Mouse (Mus musculus) megakaryocyte progenitor cell, adult 5-6 weeks (primary cell): ENCODE results near the gene Slc6a16. TPM values are rescaled to one million over a fixed set of nuclear protein-coding genes. Genes with fewer than 3 reads are reported as not detected.
A peak's percentile ranks its signal among the peaks of the same experiment; 100 is the strongest.
"Not testable (repeated sequence)": the region's sequence is repeated elsewhere in the genome, so short reads cannot be mapped to it uniquely, and the experiment has no call there.

ENCODE experiments used
- ATAC-seq: replicated peaks from 2 replicates; pipeline ENCODE4 v1.8.0; 2016; ENCODE audit warnings: mild to moderate bottlenecking, moderate TSS enrichment, inconsistent platforms; ENCODE audit not compliant: poor library complexity
- total RNA-seq, 2 experiments: library from RNA; stranded (forward) in 1 of 2; stranded (reverse) in 1 of 2; fragments of 157-497, 149-512 nt in 1 of 2; fragments of 200-1000 nt in 1 of 2; gene quantifications; 2 replicates each; pipeline versions ENCODE4 v1.2.3 to v1.2.4; 2015 to 2017

Slc6a16 gene
- total RNA-seq, 2 experiments from 2014 or later = not detected

- ATAC-seq = no peak
Observed at GRCm38 (mm10) chr7:45240109-45240508, 776 bp upstream of the Slc6a16 start.

DNA sequence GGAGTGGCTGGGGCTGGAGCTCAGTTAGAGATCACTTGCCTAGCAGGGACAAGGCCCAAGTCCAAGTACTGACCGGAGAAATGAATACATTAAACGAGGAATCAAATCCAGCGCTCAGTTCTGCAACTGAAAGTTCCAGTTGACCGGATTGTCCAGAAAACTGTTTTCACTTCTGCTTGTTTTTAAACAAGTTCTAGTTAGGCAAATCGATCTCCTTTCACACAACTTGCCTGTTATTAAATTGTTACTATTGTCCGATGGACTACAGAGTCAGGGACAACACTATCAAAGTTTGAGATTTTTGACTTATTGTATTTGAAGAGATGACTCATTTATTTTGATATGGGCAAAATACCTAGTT, 484 bp downstream of the Slc6a16 start:
- no peak for ATAC-seq

DNA sequence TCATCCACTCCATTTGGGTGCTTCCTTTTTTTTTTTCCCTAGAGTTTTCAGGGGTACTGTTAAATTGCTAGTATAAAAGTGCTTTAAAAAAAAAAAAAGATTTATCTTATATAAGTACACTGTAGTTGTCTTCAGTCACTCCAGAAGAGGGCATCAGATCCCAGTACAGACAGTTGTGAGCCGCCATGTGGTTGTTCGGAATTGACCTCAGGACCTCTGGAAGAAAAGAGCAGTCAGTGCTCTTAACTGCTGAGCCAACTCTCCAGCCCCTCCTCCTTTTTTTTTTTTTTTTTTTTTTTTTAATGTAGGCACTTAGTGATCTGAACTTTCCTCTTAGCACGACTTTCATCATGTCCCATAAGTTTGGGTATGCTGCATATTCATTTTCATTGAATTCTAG, 6.8 kb downstream of the Slc6a16 start:
- ATAC-seq = no peak

DNA sequence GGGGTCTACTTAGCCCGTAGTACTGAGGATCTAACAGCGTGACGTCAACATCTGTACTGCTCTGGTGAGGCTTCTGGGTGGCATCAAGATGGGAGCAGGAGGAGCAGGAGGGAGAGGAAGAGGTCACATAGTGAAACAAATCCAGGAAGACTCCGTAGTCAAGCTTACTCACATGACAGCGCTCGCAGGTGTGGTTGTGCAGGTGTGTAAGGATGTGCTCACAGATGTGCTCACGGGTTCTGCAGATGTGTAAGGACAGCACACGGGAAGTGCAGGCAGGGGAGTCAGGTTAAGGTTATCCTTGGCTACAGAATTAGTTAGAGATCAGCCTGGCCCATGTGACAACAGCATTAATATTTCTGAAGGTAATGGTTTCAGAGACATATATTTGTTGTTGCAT, 12.9 kb downstream of the Slc6a16 start:
- ATAC-seq = no peak

GRCm38 (mm10) chr7:45255822-45256221, 14.9 kb downstream of the Slc6a16 start:
- ATAC-seq = not testable (repeated sequence)

DNA sequence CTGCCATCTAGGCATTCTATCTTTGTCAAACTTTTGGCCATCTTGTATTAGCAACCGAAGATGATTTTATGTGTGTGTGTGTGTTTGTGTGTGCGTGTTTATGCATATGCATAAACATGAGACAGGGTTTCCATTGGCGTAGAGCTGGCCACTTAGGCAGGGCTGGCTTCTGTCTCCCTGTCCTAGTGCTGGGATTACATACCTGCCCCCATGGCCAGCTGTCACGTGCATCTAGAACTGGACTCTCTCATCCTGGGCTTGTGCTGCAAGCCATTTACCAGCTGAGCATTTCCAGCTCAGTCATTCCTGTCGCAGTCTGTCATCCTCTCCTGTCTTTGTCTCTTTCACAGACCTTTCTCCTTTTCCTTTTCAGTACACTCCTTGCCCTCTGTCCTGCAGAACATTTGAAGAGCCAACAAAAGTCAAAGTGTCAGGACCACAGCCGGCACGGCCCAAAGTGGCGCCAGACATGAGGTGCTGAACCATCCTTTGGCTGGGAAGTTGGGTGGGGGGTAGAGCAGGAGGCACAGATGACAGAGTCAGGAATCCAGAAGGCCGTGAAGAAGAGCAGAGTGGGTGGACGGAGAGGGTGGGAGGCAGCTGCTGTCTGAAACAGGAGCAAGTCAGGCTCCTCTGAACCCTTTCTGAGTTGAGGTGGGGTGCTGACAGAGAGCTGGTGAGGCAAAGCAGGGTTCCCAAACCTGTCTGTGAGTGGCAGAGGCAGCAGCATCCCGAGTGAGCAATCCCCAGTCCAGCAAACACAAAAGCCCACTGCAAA, 16.4 kb downstream of the Slc6a16 start:
- ATAC-seq = no peak

DNA sequence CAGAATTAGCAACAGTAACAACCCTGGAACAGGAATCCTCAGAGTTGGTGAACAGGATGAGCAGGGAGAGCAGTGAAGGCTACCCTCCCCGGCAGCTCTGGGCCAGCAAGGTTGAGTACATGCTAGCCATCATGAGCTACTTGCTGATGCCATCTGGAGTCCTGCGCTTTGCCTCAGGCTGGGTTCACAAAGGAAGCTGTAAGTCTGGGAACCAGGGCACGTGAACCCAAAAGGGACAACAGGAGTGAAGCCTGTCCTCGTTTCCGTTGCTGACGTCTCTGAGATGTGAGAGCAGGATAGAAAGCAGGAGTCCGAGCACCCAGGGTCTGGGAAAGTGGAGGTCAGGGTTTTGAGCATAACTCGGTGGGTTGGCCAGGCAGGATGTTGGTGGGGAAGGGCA, 18.4 kb downstream of the Slc6a16 start:
- no peak for ATAC-seq

DNA sequence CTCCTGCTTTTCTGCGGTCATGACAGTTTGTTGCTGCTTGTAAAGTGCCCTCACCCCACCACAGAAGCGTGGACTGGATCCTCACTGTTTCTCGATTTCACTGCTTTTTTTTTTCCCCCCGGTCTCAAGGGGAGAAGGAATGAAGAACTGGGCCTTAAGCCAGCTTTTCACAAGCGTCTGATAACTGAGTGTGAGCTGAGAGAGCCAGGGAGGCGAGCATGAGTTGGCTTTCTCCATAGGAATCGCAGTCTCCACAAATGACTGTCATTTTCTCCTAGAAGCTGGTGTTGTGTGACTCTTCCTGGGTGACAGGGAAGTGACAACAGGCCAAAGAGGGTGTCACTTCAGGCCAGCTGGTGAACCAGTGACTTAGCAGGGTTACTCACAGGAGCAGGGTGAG, 21.4 kb downstream of the Slc6a16 start:
- no peak for ATAC-seq

DNA sequence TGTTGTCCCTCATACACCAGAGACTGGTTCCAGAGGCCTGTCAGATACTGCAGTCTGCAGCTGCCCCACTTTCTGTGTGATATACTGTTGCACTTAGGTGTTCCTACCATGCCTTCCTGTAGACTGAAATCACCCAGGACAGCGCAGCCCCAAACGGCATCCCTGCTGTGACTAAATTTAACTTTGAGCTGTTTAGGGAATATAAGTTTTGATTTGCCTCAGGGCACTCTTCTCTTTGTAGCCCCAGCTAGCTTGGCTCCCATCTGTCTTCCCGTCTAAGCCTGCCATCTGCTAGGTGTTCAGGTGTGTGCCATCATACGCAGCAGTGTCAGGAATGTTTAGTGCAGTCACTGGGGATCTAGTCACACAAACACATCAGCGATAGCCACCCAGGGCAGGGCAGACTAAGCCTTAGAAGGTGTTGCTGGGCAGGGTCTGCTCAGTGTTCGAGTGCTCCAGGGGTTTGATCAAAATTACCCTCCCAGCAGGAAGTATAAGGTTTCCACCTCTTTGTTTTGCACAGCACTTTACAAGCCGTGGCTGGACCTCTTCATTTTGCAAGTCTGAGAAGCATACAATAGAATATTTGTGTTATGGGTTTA, 22.2 kb downstream of the Slc6a16 start:
- ATAC-seq = no peak

- ATAC-seq = no peak
Observed at GRCm38 (mm10) chr7:45264348-45264747, 23.5 kb downstream of the Slc6a16 start.

DNA sequence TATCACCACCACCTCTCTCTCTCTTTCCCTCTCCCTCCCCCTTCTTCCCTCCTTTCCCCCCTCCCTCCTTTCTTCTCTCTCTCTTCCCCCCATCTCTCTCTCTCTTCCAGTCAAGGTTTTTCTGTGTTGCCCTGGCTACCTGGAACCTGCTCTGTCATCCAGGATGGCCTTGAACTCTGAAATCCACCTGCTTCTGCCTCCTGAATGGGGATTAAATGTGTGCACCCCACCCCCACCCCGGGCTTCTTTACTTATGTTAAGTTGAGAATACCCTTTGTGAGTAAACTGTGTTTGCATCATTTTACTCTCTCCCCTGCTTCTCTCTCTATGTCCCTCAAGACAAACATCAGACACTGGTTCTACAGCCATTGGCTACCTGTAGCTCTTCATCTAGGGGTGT, 24.6 kb downstream of the Slc6a16 start:
- ATAC-seq = no peak

DNA sequence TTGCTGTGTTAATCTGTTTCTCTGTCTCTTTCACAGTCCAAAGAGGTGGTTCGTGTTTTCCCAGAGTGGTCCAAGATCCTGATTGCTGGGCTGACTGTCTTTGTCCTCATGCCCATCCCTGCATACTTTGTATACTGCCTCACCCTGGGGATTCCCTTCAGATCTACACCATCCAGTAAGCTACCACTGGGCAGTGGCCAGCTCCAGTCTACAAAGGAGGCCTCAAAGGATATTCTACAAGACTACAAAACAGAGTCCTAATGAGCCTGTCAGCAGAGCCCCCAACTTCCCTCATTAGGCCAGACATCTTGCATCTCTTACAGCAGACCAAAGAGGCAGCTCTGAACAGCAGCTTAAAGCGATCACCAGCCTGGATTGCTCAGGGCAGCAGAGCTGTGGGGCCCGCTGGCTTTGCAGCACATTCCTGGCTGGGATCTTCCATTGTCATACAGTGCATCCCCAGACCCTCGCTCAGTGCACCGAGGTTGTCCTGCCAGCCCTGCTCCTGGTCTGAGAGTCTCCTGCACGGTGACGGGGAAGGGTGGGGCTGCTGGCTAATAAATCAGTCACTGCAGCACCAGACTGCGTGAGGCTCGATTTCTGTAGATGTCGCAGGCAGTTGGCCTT, 32.0 kb downstream of the Slc6a16 start:
- ATAC-seq = no peak

DNA sequence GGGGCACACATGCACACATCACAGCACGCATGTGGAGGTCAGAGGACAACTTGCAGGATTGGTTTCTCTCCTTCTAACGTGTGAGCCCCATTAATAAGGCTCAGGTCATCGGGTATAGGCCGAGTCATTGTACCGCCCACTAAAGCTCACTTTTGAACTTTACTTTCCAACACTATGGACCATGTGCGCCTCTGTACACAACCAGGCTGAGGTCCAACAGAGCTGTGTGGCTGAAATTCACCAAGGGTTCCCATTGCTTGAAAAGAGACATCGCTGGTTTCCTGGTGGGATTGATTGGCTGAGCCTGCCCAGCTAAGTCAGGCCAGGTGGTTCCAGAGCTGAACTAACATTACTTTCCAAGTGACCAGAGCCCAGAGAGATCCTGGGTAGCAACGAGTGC, 32.8 kb downstream of the Slc6a16 start:
- no peak for ATAC-seq

- peak; percentile 97 for ATAC-seq
Observed at GRCm38 (mm10) chr7:45277136-45277760, 36.4 kb downstream of the Slc6a16 start, which contains the start of gene Slc6a21. TSS of gene Slc6a21 (plus strand) at chr7:45277513.

- no peak for ATAC-seq
Observed at GRCm38 (mm10) chr7:45286486-45286885, 45.6 kb downstream of the Slc6a16 start.

DNA sequence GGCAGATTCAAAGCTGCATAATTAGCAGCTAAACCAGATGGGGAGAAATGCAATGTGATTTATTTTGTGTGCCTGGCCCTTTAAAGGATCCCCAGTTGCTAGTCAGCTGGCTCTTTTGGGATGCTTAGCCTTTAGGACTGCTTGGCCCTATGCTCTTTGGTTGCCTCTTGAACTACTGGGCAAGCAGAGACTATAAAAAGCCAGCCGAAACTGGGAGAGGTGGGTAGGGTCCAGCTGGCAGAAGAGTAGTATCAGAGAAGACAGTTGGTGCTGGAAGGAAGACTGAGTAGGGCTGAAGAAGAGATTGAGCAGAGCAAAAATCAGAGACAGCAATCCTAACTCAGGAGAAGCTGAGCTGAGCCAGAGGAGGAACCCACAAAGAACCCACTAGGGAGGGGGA, 55.7 kb downstream of the Slc6a16 start:
- ATAC-seq = no peak

GRCm38 (mm10) chr7:45297563-45297962, 56.7 kb downstream of the Slc6a16 start:
- no peak for ATAC-seq

GRCm38 (mm10) chr7:45299752-45300151, 58.9 kb downstream of the Slc6a16 start:
- ATAC-seq = peak; percentile 98

DNA sequence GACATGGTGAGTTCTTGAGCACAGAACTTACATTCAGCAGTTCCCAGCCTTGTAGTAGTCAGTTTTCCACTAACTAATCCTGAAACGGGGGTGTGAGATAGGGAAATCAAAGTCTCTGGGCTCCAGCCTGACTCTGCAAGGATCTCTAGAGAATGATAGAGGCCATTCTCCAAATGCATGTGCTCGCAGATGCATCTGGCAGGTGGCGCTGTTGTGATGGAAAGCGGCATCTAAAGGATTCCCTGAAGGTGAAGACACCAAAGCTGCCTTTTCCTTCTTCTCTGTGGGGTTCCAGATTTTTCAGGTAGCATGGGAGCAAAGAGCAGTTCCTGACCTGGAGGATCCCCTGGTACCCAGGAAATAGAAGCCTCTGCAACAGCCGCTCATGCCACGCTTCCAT, 59.4 kb downstream of the Slc6a16 start:
- ATAC-seq = peak; percentile 56

- ATAC-seq = no peak
Observed at GRCm38 (mm10) chr7:45302626-45303025, 61.7 kb downstream of the Slc6a16 start.

- ATAC-seq = no peak
Observed at GRCm38 (mm10) chr7:45304869-45305268, 64.0 kb downstream of the Slc6a16 start.

GRCm38 (mm10) chr7:45305275-45305674, 64.4 kb downstream of the Slc6a16 start:
- peak; percentile 88 for ATAC-seq
